Mouse (Mus musculus): ENCODE measurements around the gene Hsp90ab1. TPM values are rescaled to one million over a fixed set of nuclear protein-coding genes. Genes with fewer than 3 reads are reported as not detected.
A peak's percentile ranks its signal among the peaks of the same experiment; 100 is the strongest.

The Hsp90ab1 gene
- polyA plus RNA-seq, 1 experiment from 2014 or later: 1,571 TPM

DNA sequence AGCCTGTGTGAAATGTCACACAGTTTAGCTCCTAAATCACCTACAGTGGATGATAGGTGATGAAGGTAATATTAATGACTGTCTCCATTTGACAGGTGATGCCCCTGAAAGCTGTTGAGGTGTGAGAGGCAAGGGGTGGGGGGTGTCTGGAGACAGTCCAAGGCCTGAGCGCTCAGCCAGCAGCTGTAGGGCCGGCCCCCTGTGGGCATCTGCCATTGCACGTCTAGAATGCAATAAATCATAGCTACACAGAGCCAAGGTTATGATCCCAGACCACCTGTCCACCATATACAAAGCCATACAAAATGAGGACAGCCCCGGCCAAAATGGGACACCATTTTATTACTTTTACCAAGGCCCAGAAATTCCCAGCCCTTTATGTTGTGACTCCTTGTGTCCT, 48.1 kb downstream of the Hsp90ab1 start:
- H3K4me2 ChIP-seq (ENCODE audit: low read length): no peak overlapping the region
- 60% methylated on average over 4 of the region's 4 CpGs for WGBS
- no peak; the same call in 1 of the 2 replicates for ATAC-seq
- peaks cover 15% of the 10 kb centered on the region for H3K4me1 ChIP-seq (ENCODE audit: control insufficient read depth, insufficient read depth, low read depth, low read length)
- no peaks in the 10 kb centered on the region for H3K9me3 ChIP-seq (ENCODE audit: control insufficient read depth, low read length)
- no peak overlapping the region for H3K27ac ChIP-seq (ENCODE audit: low read depth, low read length)
- H3K4me3 ChIP-seq (ENCODE audit: low read length): no peak overlapping the region
- peaks cover 2% of the 10 kb centered on the region; the same call in 1 of the 2 replicates for H3K36me3 ChIP-seq (ENCODE audit: control insufficient read depth, insufficient read depth, low read length)
- H3K9ac ChIP-seq (ENCODE audit: low read depth, low read length): no peak overlapping the region
- H3K27me3 ChIP-seq (replicated peaks; ENCODE audit: control insufficient read depth, insufficient read depth, low read length): peaks cover 2% of the 10 kb centered on the region; the same call in 1 of the 2 replicates

DNA sequence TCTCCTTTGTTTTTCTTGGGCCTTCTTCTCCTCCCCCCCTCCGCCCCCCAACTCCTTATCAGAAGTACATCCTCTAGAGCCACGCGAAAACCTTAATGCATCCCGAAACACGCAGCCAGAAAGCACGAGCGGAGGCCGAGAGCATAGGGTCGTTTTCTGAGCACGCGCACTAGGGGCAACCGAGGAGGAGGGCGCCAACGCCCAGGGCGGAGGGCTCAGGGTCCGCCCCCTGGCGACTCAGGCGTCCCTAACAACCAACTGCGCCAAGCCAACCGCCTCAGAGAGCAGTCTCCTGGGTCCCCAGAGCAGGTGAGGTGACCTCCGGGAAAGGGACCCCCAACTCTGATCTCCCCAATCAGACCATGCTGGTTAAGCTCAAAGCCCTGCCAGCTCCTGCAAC, 49.8 kb downstream of the Hsp90ab1 start, which contains the start of gene Tcte1:
Gene Tcte1, plus strand, starts transcription at position 172 of the 400 bp plus-strand sequence.
- WGBS: under 1% methylated on average over 18 of the region's 21 CpGs
- H3K4me2 ChIP-seq (ENCODE audit: low read length): peak within 1 kb of the TSS; percentile 78

DNA sequence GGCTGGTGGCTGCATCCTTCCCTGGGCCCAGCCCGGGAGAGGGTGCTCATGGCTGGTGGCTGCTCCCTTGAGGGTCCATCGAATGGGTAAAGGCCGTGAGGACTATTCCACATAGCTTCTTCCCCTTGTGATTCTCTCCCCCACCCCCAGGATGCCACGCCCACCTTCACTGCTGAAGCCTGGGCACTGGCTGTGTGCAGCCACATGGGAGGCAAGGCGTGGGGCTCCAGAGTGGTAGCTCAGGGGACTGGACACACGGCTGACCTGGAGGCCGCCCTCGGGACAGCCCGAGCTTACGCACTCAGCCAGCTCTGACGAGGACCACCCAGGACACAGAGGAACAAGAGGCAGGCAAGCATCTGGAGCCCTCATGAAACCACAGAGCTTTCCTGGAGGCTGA, 52.9 kb downstream of the Hsp90ab1 start:
- Histone ChIP-seq H3K4me3 (ENCODE audit: low read length) (no peak overlapping the region), H3K27me3 (replicated peaks; ENCODE audit: control insufficient read depth, insufficient read depth, low read length) (no peaks in the 10 kb centered on the region), H3K9ac (ENCODE audit: low read depth, low read length) (no peak overlapping the region), H3K9me3 (ENCODE audit: control insufficient read depth, low read length) (no peaks in the 10 kb centered on the region), H3K4me2 (ENCODE audit: low read length) (no peak overlapping the region), H3K27ac (ENCODE audit: low read depth, low read length) (no peak overlapping the region; the same call in 1 of the 2 replicates), H3K4me1 (ENCODE audit: control insufficient read depth, insufficient read depth, low read depth, low read length) (peaks cover 14% of the 10 kb centered on the region), H3K36me3 (ENCODE audit: control insufficient read depth, insufficient read depth, low read length) (peaks cover 5% of the 10 kb centered on the region; the same call in 1 of the 2 replicates)
- no peak for ATAC-seq
- WGBS: 79% methylated on average over 11 of the region's 11 CpGs

More for the DNA sequence above, 49.8 kb downstream of the Hsp90ab1 start, which contains the start of gene Tcte1:
- Histone ChIP-seq H3K36me3 (ENCODE audit: control insufficient read depth, insufficient read depth, low read length) (peaks cover 3% of the 10 kb centered on the region; the same call in 1 of the 2 replicates), H3K9ac (ENCODE audit: low read depth, low read length) (peak within 1 kb of the TSS; percentile 68), H3K27ac (ENCODE audit: low read depth, low read length) (no peak within 1 kb of the TSS; the same call in 1 of the 2 replicates), H3K4me1 (ENCODE audit: control insufficient read depth, insufficient read depth, low read depth, low read length) (peaks cover 15% of the 10 kb centered on the region), H3K4me3 (ENCODE audit: low read length) (peak within 1 kb of the TSS; percentile 41), H3K27me3 (replicated peaks; ENCODE audit: control insufficient read depth, insufficient read depth, low read length) (no peaks in the 10 kb centered on the region; the same call in 1 of the 2 replicates), H3K9me3 (ENCODE audit: control insufficient read depth, low read length) (no peaks in the 10 kb centered on the region)
- ATAC-seq: peak; percentile 64

DNA sequence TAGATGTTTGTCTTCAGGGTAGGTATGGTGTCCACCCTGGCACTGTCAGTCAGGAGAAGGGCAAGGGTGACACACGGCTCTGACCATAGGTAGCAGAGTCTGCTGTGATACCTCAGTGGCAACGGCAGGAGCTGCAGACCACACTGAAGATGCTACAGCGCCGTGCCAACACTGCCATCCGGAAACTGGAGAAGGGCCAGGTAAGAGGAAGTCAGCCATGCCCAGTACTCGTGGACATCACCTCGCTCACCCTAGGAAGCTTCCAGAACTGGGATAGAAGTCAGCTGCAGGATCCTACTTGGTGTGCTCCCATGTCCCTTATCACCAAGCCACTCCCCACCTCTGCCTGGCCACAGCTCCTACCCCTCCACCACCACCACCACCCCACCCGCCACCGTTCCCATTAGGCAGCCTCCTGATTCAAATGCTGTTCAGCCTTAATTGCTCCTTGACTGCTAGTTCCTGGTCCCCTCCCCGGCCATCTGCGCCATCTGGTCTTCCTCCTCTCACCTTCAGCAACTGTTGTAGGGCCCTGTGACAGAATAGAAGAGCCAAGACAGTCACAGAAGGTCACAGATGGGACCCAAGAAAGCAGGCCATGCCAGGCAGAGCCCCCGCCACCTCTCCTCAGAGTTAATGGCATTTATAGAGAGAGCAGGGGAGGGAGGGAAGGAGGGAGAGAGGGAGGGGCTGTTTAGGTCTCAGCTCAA, 54.1 kb downstream of the Hsp90ab1 start:
- Histone ChIP-seq H3K4me3 (ENCODE audit: low read length) (no peak overlapping the region), H3K27ac (ENCODE audit: low read depth, low read length) (peak overlapping the region; percentile 49; the same call in 1 of the 2 replicates), H3K9me3 (ENCODE audit: control insufficient read depth, low read length) (no peaks in the 10 kb centered on the region), H3K4me2 (ENCODE audit: low read length) (no peak overlapping the region), H3K9ac (ENCODE audit: low read depth, low read length) (no peak overlapping the region), H3K27me3 (replicated peaks; ENCODE audit: control insufficient read depth, insufficient read depth, low read length) (no peaks in the 10 kb centered on the region), H3K4me1 (ENCODE audit: control insufficient read depth, insufficient read depth, low read depth, low read length) (peaks cover 14% of the 10 kb centered on the region), H3K36me3 (ENCODE audit: control insufficient read depth, insufficient read depth, low read length) (peaks cover 5% of the 10 kb centered on the region; the same call in 1 of the 2 replicates)
- peak; percentile 35 for ATAC-seq
- 72% methylated on average over 12 of the region's 12 CpGs for WGBS

Other genes with a start within 250 kb of the Hsp90ab1 start
- 54.7 and 57.0 TPM in 2 replicates for gene Cdc5l, start 139.5 kb downstream of the Hsp90ab1 start, polyA plus RNA-seq (2015; fragmentation: Nextera tagmentation; extraction: Ambion mirVana)
- gene Spats1, start 97.9 kb downstream of the Hsp90ab1 start, polyA plus RNA-seq (2015; fragmentation: Nextera tagmentation; extraction: Ambion mirVana): 2.4 and 3.5 TPM in 2 replicates
- 20.6 and 21.7 TPM in 2 replicates for gene Aars2, start 66.4 kb downstream of the Hsp90ab1 start, polyA plus RNA-seq (2015; fragmentation: Nextera tagmentation; extraction: Ambion mirVana)
- 6.1 and 6.3 TPM in 2 replicates for gene Tcte1, start 49.8 kb downstream of the Hsp90ab1 start, polyA plus RNA-seq (2015; fragmentation: Nextera tagmentation; extraction: Ambion mirVana)
- gene Tmem151b, start 23.6 kb downstream of the Hsp90ab1 start, polyA plus RNA-seq (2015; fragmentation: Nextera tagmentation; extraction: Ambion mirVana): 29.3 and 31.7 TPM in 2 replicates
- 6.1 and 6.8 TPM in 2 replicates for gene Nfkbie, start 17.6 kb downstream of the Hsp90ab1 start, polyA plus RNA-seq (2015; fragmentation: Nextera tagmentation; extraction: Ambion mirVana)
- gene Slc35b2, start 9.4 kb downstream of the Hsp90ab1 start, polyA plus RNA-seq (2015; fragmentation: Nextera tagmentation; extraction: Ambion mirVana): 96.2 and 101 TPM in 2 replicates
- gene Slc29a1, start 26.3 kb upstream of the Hsp90ab1 start, polyA plus RNA-seq (2015; fragmentation: Nextera tagmentation; extraction: Ambion mirVana): 55.7 and 56.5 TPM in 2 replicates
- 1.2 TPM in 1 of 2 replicates, not detected in the other for gene Mymx, start 28.8 kb upstream of the Hsp90ab1 start, polyA plus RNA-seq (2015; fragmentation: Nextera tagmentation; extraction: Ambion mirVana)
- gene Capn11, start 86.1 kb upstream of the Hsp90ab1 start, polyA plus RNA-seq (2015; fragmentation: Nextera tagmentation; extraction: Ambion mirVana): 0.75 and 0.79 TPM in 2 replicates
- 128 and 134 TPM in 2 replicates for gene Mrpl14, start 113.1 kb upstream of the Hsp90ab1 start, polyA plus RNA-seq (2015; fragmentation: Nextera tagmentation; extraction: Ambion mirVana)
- gene Tmem63b, start 113.6 kb upstream of the Hsp90ab1 start, polyA plus RNA-seq (2015; fragmentation: Nextera tagmentation; extraction: Ambion mirVana): 147 and 148 TPM in 2 replicates
- gene 1600014C23Rik, start 160.6 kb upstream of the Hsp90ab1 start, polyA plus RNA-seq (2015; fragmentation: Nextera tagmentation; extraction: Ambion mirVana): 0.66 TPM in 1 of 2 replicates, not detected in the other